Mouse (Mus musculus): ENCODE measurements around the gene Rasal2.

Gene Rasal2

GRCm38 (mm10) chr1:157128219-157128618 is 284.2 kb downstream of the Rasal2 start:
- peak in 1 of 2 experiments; percentile 9 for DNase-seq

GRCm38 (mm10) chr1:157123836-157124235 is 288.6 kb downstream of the Rasal2 start:
- no peak for DNase-seq

GRCm38 (mm10) chr1:157119168-157119567 is 293.2 kb downstream of the Rasal2 start:
- DNase-seq, result no peak

GRCm38 (mm10) chr1:157117440-157117839 is 295.0 kb downstream of the Rasal2 start:
- DNase-seq, result no peak

- DNase-seq, result no peak
These were observed 297.9 kb downstream of the Rasal2 start for GRCm38 (mm10) chr1:157114492-157114891.

GRCm38 (mm10) chr1:157110287-157110835 is 302.0 kb downstream of the Rasal2 start:
- no peak for DNase-seq

GRCm38 (mm10) chr1:157108580-157108979 is 303.8 kb downstream of the Rasal2 start, which contains the start of gene Tex35:
Gene Tex35 (minus strand): TSS chr1:157108680.
- DNase-seq, result no peak

- peak in 1 of 2 experiments; percentile 34 for DNase-seq
These were observed 311.1 kb downstream of the Rasal2 start for GRCm38 (mm10) chr1:157101122-157101865.

- no peak for DNase-seq
These were observed 316.9 kb downstream of the Rasal2 start for GRCm38 (mm10) chr1:157095534-157095933.

GRCm38 (mm10) chr1:157092622-157093021 is 319.8 kb downstream of the Rasal2 start:
- no peak for DNase-seq

- no peak for DNase-seq
These were observed 320.3 kb downstream of the Rasal2 start for GRCm38 (mm10) chr1:157092140-157092539.

- DNase-seq, result no peak
These were observed 321.6 kb downstream of the Rasal2 start for GRCm38 (mm10) chr1:157090835-157091234.

GRCm38 (mm10) chr1:157086097-157086994 is 326.0 kb downstream of the Rasal2 start:
- peak; percentile 76 to 86 for DNase-seq

All from cerebellum, postnatal 14 days (tissue).